Mouse (Mus musculus) common myeloid progenitor, adult 5-6 weeks (primary cell): ENCODE measurements around the gene AF067061. TPM values are rescaled to one million over a fixed set of nuclear protein-coding genes. Genes with fewer than 3 reads are reported as not detected.
"Not testable (repeated sequence)": the region's sequence is repeated elsewhere in the genome, so short reads cannot be mapped to it uniquely, and the experiment has no call there.

Experiments used
- ATAC-seq: replicated peaks from 2 replicates; pipeline ENCODE4 v1.8.0; 2016; ENCODE audit warnings: low read depth, mild to moderate bottlenecking, moderate TSS enrichment, inconsistent platforms; ENCODE audit not compliant: poor library complexity, severe bottlenecking
- total RNA-seq: library from RNA; stranded (forward); fragments of 200-1000, 187-1606 nt; gene quantifications from 2 replicates; pipeline ENCODE4 v1.2.3, GENCODE M21; 2017

AF067061 gene
- total RNA-seq: not detected in 2 replicates

DNA sequence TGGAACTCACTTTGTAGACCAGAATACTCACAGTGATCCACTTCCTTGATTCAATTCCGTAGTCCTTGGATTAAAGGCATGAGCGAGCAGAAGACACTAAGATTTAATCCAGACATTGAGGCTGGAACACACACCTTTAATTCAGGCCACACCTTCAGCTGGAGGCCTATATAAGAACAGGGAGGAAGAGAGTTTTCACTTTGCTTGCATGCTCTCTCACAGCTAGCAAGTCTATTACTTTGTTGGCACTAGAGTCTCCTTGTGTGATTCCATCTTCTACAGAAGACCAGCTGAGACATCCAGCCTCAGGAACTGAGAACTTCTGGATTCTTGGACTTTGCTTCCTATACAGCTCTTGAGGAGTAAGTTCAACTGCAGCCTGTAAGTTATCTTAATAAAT lies at the start of gene AF067061:
Gene AF067061 (plus strand): TSS at position 245 of the 400 bp plus-strand sequence.
- ATAC-seq: not testable (repeated sequence)

DNA sequence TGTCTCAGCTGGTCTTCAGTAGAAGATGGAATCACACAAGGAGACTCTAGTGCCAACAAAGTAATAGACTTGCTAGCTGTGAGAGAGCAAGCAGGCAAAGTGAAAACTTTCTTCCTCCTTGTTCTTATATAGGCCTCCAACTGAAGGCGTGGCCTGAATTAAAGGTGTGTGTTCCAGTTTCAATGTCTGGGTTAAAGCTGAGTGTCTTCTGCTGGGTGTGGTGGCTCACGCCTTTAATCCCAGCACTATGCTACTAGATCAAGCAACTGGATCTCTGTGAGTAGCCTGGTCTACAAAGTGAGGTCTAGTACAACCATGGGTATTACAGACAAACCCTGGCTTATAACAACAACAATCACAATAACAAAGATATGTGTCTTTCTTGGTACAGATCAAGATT lies 47.1 kb upstream of the AF067061 start, which contains the start of gene Gm21762:
Gene Gm21762 (minus strand): TSS at position 101 of the 400 bp plus-strand sequence.
- not testable (repeated sequence) for ATAC-seq

DNA sequence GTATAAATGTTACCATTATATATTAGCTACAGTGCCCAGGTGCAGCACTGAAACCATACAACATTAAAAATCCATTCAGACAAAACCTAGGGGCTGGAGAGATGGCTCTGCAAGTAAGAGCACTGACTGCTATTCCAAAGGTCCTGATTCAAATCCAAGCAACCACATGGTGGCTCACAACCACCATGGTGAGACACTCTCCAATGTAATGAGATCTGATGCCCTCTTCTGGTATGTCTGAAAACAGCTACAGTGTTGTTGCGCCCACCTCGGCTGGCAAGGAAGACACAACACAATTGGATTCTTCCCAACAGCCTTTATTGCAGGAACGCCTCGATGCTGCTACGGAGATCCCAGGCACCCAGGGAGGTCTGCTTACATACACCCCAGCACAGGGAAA lies 42.0 kb upstream of the AF067061 start:
- peak; percentile 69; the same call in 1 of the 2 replicates for ATAC-seq

- ATAC-seq: peak; percentile 82
Observed at GRCm38 (mm10) chr13:120223012-120223659, 39.8 kb upstream of the AF067061 start.

DNA sequence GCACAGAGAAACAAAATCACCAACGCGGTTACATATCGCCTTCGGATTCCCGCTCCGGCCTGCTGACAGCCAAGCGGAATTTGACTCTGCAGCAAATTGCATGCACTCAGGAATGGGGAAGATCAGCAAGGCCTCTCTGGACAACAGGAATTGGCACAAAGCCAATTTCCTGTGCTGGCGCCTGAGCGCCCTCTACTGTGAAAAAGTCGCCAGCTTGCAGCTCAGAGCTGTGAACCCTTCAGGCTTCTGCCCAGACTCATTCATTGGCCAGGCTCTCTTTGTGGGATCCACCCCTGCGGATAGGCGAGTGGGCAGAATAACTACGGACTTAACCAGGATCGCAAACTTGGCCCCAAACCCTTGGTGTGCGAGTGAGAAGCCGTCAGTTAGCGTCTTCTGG lies 31.1 kb upstream of the AF067061 start:
- peak; percentile 88 for ATAC-seq

DNA sequence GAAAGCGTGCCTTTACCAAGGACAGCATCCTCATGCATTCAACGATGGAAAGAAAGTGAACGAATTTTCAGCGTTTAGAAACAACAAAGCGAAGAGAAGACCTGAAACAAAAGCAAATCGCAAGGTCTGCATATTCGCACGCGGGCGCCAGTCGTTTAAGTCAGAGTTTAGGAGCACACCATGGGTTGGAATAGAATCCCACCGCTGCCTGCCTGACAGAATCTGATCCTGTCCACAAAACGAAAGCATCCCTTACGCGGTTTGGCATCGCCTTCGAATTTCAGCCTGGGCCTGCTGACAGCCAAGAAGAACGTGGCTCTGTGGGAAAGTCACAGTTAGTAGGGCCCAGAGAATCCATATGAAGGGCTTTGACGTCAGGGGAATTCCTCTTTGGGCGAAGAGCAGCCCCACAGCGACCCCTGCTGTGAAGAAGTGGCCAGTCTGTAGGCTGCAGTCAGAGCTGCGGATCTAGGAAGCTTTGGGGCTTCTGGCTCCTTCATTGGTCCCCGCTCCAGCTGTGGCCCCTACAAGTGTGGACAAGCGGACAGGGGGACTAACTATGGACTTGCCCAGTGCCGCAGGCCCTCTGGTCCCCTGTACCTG lies 30.4 kb upstream of the AF067061 start:
- ATAC-seq: peak; percentile 90

GRCm38 (mm10) chr13:120238811-120239210 lies 24.1 kb upstream of the AF067061 start, which contains the start of gene Gm21731:
Gene Gm21731 (plus strand): TSS chr13:120239111.
- not testable (repeated sequence) for ATAC-seq

GRCm38 (mm10) chr13:120251208-120251924 lies 11.5 kb upstream of the AF067061 start:
- ATAC-seq: peak; percentile 63

DNA sequence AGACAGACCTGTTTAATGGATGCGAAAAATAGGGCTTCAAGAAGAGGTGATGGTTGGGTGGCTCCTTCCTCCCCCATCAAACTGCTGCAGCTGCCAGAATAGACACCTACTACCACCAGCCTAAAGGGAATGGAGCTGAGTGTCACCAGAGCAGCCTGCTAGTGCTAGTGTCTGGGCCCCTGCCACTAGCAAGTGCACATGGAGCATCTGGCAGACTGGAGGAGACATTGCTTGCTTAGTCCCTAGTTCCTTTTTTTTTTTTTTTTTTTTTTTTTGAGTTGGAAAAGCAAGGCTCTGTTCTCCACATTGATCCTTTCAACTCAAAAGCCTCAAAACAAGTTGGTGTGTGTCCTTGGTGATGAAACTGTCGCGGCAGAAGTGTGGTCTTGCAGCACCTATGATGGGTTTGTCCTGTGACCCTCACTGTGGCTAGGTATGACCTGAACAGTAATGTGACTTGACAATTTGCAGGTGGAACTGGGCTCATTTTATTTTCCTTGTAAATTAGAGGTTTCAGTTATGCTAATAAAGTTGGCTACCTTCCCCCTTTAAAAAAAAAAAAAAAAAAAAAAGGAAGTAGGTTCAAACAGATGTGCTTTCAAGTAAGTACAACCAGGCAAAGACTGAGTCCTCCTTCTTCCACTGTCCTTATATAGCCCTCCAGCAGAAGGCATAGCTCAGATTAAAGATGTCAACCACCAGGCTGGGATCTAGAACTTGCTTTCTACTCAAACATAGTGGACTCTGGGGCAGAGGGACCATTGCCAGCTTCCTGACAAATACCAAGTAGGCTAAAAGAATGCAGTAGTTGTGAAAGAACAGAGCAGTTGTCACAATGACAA lies 3.9 kb upstream of the AF067061 start:
- ATAC-seq: peak; percentile 58

DNA sequence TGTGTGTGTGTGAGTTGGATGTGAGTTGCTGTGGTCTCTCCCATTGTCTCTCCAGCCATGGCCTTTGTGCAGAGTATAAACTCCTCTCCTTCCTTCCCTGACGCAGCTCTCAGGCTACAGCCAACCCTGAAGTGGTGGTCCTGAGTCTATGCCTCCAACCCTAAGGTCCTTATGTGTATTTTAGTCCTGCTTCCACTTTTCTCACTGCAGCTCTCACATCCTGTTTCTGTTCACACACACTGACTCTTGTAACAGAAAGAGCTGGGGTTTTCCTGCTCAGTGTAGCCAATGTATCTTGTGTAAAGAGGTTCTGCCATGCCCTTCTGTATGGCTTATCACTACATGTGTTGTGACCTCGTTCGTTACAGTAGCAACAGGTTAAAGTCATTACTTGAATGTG lies 3.2 kb upstream of the AF067061 start:
- ATAC-seq: peak; percentile 69

DNA sequence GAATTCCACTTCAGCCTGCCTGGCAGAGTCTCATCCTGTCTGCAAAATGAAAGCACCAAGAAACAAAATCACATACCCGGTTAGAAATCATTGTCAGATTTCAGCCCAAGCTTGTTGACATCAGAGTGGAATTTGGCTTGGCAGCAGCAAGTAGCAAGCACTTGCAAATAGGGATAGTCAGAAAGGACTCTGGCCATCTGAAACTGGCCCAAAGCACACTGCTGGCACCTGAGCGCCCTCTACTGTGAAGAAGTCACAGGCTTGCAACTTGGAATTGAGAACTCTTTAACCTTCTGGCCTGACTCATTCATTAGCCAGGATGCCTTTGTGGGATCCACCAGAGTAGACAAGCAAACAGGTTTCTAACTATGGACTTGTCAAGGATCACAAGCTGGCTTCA lies 14.9 kb downstream of the AF067061 start:
- peak; percentile 78 for ATAC-seq

- no peak for ATAC-seq
Observed at GRCm38 (mm10) chr13:120278784-120279183, 15.9 kb downstream of the AF067061 start.

- peak; percentile 61 for ATAC-seq
Observed at GRCm38 (mm10) chr13:120299324-120299894, 36.5 kb downstream of the AF067061 start.

DNA sequence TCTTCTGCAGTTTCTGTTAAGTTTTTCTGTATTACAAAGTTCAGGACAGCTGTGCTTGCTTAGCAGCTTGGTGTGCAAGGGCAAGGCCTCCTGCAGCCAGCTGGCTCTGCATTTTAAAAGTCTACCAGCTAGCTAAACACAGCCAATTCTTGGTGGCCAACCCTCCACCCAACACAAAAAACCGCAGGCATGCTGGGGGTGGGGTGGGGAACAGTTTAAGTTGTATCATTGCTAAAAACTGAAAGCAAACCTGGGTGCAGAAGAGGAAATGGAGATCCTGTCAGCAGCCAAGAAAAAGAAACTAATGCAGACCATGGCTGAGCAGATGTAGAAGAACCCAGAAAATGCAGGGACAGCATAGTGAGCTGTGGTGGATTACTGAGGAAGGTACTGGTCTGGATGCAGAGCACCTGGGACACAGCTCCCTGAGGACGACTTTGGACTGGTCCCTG lies 37.1 kb downstream of the AF067061 start, which contains the start of gene BC147527:
Gene BC147527 (plus strand): TSS at position 402 of the 452 bp plus-strand sequence.
- peak; percentile 94 for ATAC-seq

- no peak for ATAC-seq
Observed at GRCm38 (mm10) chr13:120300853-120301252, 37.9 kb downstream of the AF067061 start.

- no peak for ATAC-seq
Observed at GRCm38 (mm10) chr13:120310749-120311148, 47.8 kb downstream of the AF067061 start.

GRCm38 (mm10) chr13:120313584-120313983 lies 50.7 kb downstream of the AF067061 start:
- ATAC-seq: peak; percentile 85
